Mouse (Mus musculus): ENCODE results near the gene Ap1ar. TPM values are rescaled to one million over a fixed set of nuclear protein-coding genes. Genes with fewer than 3 reads are reported as not detected.

The Ap1ar gene
- polyA plus RNA-seq, 1 experiment = 28.0 TPM

DNA sequence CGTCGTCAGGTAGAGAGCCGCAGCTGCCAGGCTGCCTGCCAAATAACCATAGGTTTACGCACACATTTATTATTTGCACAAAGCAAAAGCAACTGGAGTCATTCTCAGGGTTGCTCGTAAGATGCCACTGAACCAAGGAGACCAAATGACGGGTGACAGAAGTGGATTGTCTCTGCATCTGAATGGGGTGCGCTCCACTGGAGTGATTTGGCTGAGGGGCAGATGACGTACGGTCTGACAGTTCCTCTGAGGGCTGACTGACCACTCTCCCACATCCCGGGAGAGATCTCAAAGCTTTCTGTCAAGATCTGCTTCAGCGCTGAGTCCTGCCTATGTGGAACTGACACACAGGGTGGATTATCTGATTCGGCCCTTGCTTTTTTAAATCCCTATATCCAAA lies 32.3 kb downstream of the Ap1ar start:
- Histone ChIP-seq H3K27ac (ENCODE audit: insufficient read depth, low read depth, low read length) (no peak overlapping the region), H3K4me1 (ENCODE audit: control insufficient read depth, insufficient read depth, low read length) (peaks cover 5% of the 10 kb centered on the region), H3K4me3 (ENCODE audit: insufficient read depth, low read length) (no peak overlapping the region)
- TF ChIP-seq CTCF (IDR thresholded peaks at IDR 0.05; ENCODE audit: low read depth, low read length) (no peak), POLR2A (IDR thresholded peaks at IDR 0.05; ENCODE audit: borderline replicate concordance, low read depth, low read length) (no peak)

DNA sequence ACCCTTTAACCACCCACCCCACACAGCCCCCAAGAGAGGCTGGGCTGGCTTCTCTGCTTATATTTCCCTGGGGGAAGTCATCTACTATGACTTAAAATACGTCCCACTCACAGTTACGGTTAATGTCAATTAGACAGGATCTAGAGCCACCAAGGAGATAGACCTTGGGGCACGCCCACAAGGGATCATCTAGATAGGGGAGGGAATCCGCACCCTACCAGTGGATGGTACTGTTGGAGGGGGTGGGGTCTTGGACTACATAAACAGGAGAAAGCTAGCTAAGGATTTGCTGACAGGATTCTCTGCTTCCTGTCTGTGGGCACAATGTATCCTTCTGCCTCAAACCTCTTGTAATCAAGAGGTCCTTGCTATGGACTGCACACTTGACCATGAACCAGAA lies 32.9 kb downstream of the Ap1ar start:
- no peak for TF ChIP-seq POLR2A (IDR thresholded peaks at IDR 0.05; ENCODE audit: borderline replicate concordance, low read depth, low read length)
- no peak for TF ChIP-seq CTCF (IDR thresholded peaks at IDR 0.05; ENCODE audit: low read depth, low read length)
- Histone ChIP-seq H3K27ac (ENCODE audit: insufficient read depth, low read depth, low read length) (no peak overlapping the region), H3K4me1 (ENCODE audit: control insufficient read depth, insufficient read depth, low read length) (peaks cover 5% of the 10 kb centered on the region), H3K4me3 (ENCODE audit: insufficient read depth, low read length) (no peak overlapping the region)

DNA sequence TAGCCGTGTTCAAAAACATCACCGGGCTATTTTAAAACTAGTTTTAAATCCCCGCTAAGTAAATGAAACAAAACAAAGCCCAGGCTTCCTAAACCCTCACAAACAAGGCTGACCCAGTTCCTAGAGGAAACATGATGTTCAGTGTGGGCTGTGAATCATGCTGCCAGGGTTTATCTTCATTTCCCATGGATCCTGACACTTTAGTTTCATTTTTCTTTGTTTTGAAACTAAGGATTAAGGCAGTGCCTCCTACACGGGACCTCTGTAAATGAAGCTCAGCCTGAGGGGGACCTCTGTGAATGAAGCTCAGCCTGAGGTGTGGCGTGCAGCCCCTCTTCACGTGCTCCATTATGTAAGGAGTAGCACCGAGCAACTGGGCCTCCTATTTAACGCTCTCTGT lies 34.5 kb downstream of the Ap1ar start:
- 0 out of 2 replicates have a peak overlapping the region, but pooled peaks have one; percentile 11 for H3K4me3 ChIP-seq (ENCODE audit: insufficient read depth, low read length)
- no peak overlapping the region for H3K27ac ChIP-seq (ENCODE audit: insufficient read depth, low read depth, low read length)
- TF ChIP-seq POLR2A (IDR thresholded peaks at IDR 0.05; ENCODE audit: borderline replicate concordance, low read depth, low read length) (no peak), CTCF (IDR thresholded peaks at IDR 0.05; ENCODE audit: low read depth, low read length) (no peak)
- peaks cover 5% of the 10 kb centered on the region for H3K4me1 ChIP-seq (ENCODE audit: control insufficient read depth, insufficient read depth, low read length)

DNA sequence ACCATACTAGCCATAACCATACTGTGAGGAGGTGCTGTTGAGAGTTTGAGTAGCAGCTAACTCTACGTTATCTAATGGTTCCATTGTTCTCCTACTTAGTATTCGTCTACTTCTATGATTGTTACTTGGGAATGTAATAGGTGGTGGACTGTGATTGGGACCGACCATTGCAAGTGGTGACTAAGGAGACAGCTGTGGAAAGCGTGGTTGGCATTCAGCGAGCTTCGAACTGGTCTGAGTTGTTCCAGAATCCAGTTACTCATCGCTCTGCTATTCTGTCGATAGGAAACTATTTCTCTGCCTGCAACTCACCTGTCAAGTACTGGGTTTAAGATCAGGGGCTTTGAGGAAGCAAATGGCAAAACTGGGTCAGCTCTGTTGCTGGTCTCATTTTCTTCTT lies 36.2 kb downstream of the Ap1ar start:
- H3K27ac ChIP-seq (ENCODE audit: insufficient read depth, low read depth, low read length) = no peak overlapping the region

DNA sequence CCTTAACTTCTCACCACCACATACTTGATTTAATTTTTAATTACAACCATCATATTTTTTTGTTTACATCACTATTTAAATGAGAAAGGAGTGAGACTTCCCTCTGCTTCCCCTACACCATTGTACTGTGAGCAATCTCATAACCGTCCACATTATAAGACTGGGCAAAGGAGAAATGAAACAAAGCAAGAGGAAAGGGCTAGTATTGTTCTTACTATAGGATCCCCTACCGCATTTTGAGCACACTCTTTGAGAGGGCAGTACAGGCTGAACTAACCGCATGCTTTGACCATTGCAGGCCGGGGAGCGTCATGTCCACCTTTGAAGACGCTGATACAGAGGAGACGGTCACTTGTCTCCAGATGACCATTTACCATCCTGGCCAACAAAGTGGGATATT lies 41.1 kb downstream of the Ap1ar start:
- Histone ChIP-seq H3K4me1 (ENCODE audit: control insufficient read depth, insufficient read depth, low read length) (peaks cover 9% of the 10 kb centered on the region), H3K27ac (ENCODE audit: insufficient read depth, low read depth, low read length) (no peak overlapping the region), H3K4me3 (ENCODE audit: insufficient read depth, low read length) (no peak overlapping the region)
- no peak for TF ChIP-seq POLR2A (IDR thresholded peaks at IDR 0.05; ENCODE audit: borderline replicate concordance, low read depth, low read length)
- TF ChIP-seq CTCF (IDR thresholded peaks at IDR 0.05; ENCODE audit: low read depth, low read length) = no peak

More for the DNA sequence above, 36.2 kb downstream of the Ap1ar start:
- TF ChIP-seq POLR2A (IDR thresholded peaks at IDR 0.05; ENCODE audit: borderline replicate concordance, low read depth, low read length) = no peak
- TF ChIP-seq CTCF (IDR thresholded peaks at IDR 0.05; ENCODE audit: low read depth, low read length) = no peak
- peaks cover 5% of the 10 kb centered on the region for H3K4me1 ChIP-seq (ENCODE audit: control insufficient read depth, insufficient read depth, low read length)
- H3K4me3 ChIP-seq (ENCODE audit: insufficient read depth, low read length) = no peak overlapping the region

DNA sequence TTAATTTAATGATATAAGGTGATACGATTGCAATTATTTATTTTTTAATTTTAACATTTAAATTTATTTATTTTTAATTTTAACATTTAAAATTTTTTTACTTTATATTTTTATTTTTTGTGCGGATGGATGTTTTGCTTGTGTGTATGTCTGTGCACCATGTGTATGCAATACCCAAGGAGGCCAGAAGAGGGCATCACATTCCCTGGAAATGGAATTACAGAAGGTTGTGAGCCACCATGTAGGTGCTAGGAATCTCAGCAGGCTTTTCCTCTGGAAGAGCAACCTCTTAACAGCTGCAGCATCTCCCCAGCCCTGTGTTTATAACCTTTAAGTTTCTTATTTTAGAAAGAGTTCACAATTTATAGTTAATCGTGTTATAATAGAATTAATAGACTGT lies 41.6 kb downstream of the Ap1ar start:
- TF ChIP-seq CTCF (IDR thresholded peaks at IDR 0.05; ENCODE audit: low read depth, low read length) = no peak
- TF ChIP-seq POLR2A (IDR thresholded peaks at IDR 0.05; ENCODE audit: borderline replicate concordance, low read depth, low read length) = no peak
- no peak overlapping the region for H3K27ac ChIP-seq (ENCODE audit: insufficient read depth, low read depth, low read length)
- H3K4me3 ChIP-seq (ENCODE audit: insufficient read depth, low read length) = no peak overlapping the region
- peaks cover 9% of the 10 kb centered on the region for H3K4me1 ChIP-seq (ENCODE audit: control insufficient read depth, insufficient read depth, low read length)

DNA sequence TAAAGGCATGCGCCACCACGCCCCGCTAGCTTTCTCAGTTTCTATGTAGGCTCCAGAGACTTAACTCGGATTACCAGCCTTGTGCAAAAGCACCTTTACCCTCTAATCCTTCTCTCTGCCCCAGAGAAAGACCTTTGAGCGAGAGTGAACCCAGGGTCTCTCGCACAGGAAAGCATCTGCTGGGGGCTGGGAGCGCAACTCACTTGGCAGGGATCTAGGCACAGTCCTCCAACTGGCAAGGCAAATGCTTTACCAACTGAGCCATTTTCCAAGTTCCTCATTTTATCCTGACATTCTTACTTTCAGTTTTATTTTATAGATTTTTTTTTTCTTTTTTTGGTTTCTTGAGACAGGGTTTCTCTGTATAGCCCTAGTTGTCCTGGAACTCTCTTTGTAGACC lies 44.3 kb downstream of the Ap1ar start:
- peaks cover 15% of the 10 kb centered on the region for H3K4me1 ChIP-seq (ENCODE audit: control insufficient read depth, insufficient read depth, low read length)
- H3K4me3 ChIP-seq (ENCODE audit: insufficient read depth, low read length) = peak overlapping the region; percentile 61
- peak overlapping the region; percentile 95 for H3K27ac ChIP-seq (ENCODE audit: insufficient read depth, low read depth, low read length)
- no peak for TF ChIP-seq CTCF (IDR thresholded peaks at IDR 0.05; ENCODE audit: low read depth, low read length)
- TF ChIP-seq POLR2A (IDR thresholded peaks at IDR 0.05; ENCODE audit: borderline replicate concordance, low read depth, low read length) = no peak

DNA sequence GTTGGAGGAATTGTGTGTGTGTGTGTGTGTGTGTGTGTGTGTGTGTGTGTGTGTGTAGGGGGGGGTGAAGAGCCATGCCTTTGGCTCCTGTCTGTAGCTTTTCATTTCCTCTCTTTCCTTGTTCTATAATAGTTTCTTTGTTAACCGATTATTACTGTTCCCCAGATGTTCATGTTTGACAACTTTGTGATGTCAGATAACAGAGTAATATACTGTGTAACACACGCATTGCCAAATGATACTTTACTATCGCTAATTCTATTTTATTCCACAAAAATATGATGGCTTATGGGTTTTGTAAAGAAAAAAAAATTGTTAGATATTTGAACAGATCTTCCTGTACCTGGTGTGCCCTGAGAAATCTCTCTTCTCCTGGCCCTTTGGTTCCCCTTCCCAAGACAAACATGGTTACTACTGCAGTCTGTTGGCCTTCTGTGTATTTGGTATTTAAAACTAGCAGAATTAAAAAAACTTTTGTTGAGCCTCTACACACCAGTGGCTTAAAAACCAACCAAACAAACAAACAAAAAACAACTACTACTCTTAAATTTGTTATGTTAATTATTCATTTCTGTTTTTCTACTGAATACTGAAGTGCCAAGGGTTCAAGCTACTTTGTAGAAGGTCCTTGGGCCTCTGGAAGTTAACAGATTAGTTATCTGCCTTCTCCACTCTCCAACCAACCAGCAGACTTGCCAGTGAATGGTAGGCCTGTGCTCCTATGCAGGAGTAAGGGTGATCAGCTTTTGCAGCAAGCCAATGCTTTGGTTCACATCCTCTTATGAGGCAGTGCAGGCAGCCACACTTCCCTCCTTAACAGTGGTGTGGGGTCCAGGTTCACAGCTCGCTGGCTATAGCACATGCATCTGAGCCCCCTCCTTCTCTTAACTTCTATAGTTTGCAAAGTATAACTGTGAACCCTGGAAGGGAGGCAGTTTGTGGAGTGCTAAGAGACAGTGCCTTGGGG lies 45.4 kb downstream of the Ap1ar start:
- H3K4me1 ChIP-seq (ENCODE audit: control insufficient read depth, insufficient read depth, low read length) = peaks cover 18% of the 10 kb centered on the region
- peak overlapping the region; percentile 93 for H3K4me3 ChIP-seq (ENCODE audit: insufficient read depth, low read length)
- no peak for TF ChIP-seq POLR2A (IDR thresholded peaks at IDR 0.05; ENCODE audit: borderline replicate concordance, low read depth, low read length)
- TF ChIP-seq CTCF (IDR thresholded peaks at IDR 0.05; ENCODE audit: low read depth, low read length) = no peak
- H3K27ac ChIP-seq (ENCODE audit: insufficient read depth, low read depth, low read length) = peak overlapping the region; percentile 95

DNA sequence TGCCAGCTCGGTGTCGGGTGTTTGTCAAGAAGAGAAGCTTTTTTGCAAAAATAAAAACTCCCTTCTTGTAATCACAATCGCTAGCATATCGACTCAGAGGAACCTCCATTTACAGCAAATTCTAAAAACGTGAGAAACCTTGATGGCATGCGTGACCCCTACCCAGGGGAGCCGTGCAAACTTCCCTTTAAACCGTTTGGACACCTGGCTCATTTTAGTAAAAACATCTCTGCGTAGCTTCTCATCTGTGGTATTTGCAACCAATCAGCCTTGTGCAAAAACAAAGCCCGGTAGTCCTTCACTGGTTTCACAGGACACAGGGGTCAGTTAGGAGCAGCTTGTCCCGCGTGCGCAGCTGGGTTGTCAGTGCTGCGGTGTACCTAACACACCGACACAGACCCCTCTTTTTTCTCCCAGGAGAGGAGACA lies 46.3 kb downstream of the Ap1ar start:
- H3K4me1 ChIP-seq (ENCODE audit: control insufficient read depth, insufficient read depth, low read length) = peaks cover 24% of the 10 kb centered on the region
- TF ChIP-seq CTCF (IDR thresholded peaks at IDR 0.05; ENCODE audit: low read depth, low read length) (no peak), POLR2A (IDR thresholded peaks at IDR 0.05; ENCODE audit: borderline replicate concordance, low read depth, low read length) (0 out of 2 replicates have a peak, but pooled peaks have one; percentile 20)
- H3K27ac ChIP-seq (ENCODE audit: insufficient read depth, low read depth, low read length) = peak overlapping the region; percentile 95

More for the DNA sequence above, 46.3 kb downstream of the Ap1ar start:
- H3K4me3 ChIP-seq (ENCODE audit: insufficient read depth, low read length) = peak overlapping the region; percentile 93

All from bone marrow macrophage, adult 2 months (primary cell).